Mouse (Mus musculus) embryonic facial prominence, embryonic 11.5 days (tissue): Measurements from ENCODE around the gene Nipal4. TPM values are rescaled to one million over a fixed set of nuclear protein-coding genes. Genes with fewer than 3 reads are reported as not detected.
A peak's percentile ranks its signal among the peaks of the same experiment; 100 is the strongest.

Source experiments
- ATAC-seq: fragments of 200-750 bp; cut with Nextera tagmentation; replicated peaks from 2 replicates; pipeline ENCODE4 v1.8.0; 2017; ENCODE audit warnings: low read depth; ENCODE audit not compliant: insufficient number of reproducible peaks, low FRiP score, low TSS enrichment
- DNase-seq: peaks from one replicate; pipeline ENCODE4 v3.0.0-alpha.2; 2015; ENCODE audit warnings: low spot score
- H3K27ac ChIP-seq: fragments of 300-500 bp; sonication (generic); replicated peaks from 2 replicates; pipeline ENCODE4 v1.5.1; 2014; ENCODE audit warnings: mild to moderate bottlenecking, low read depth, low read length, control low read depth
- H3K27me3 ChIP-seq: fragments of 300-500 bp; sonication (generic); 2 replicates; pipeline ENCODE4 v1.6.1; 2014; ENCODE audit warnings: mild to moderate bottlenecking, low read length, moderate library complexity, mixed read lengths; ENCODE audit not compliant: control insufficient read depth, insufficient read depth
- H3K36me3 ChIP-seq: fragments of 300-500 bp; sonication (generic); replicated peaks from 2 replicates; pipeline ENCODE4 v1.6.1; 2014; ENCODE audit warnings: low read depth, mild to moderate bottlenecking, low read length, moderate library complexity, mixed read lengths; ENCODE audit not compliant: control insufficient read depth, insufficient read depth
- H3K4me1 ChIP-seq: fragments of 300-500 bp; sonication (generic); 2 replicates; pipeline ENCODE4 v1.6.1; 2014; ENCODE audit warnings: low read length, mixed read lengths; ENCODE audit not compliant: control insufficient read depth, insufficient read depth
- H3K4me2 ChIP-seq: fragments of 300-500 bp; sonication (generic); 2 replicates; pipeline ENCODE4 v1.6.1; 2014; ENCODE audit warnings: low read depth, mild to moderate bottlenecking, control low read depth, low read length, moderate library complexity
- H3K4me3 ChIP-seq: fragments of 300-500 bp; sonication (generic); 2 replicates; pipeline ENCODE4 v1.5.1; 2014; ENCODE audit warnings: low read depth, low read length, control low read depth
- H3K9ac ChIP-seq: fragments of 300-500 bp; sonication (generic); replicated peaks from 2 replicates; pipeline ENCODE4 v1.6.1; 2014; ENCODE audit warnings: mild to moderate bottlenecking, control low read depth, low read length
- H3K9me3 ChIP-seq: fragments of 300-500 bp; sonication (generic); replicated peaks from 2 replicates; pipeline ENCODE4 v1.6.1; 2016; ENCODE audit warnings: mild to moderate bottlenecking, low read length, inconsistent platforms, mixed read lengths; ENCODE audit not compliant: control insufficient read depth
- WGBS: fragments of 180-500 bp; shearing (Covaris S2); extraction: QIAGEN DNeasy Blood & Tissue Kit; methylation state at CpG from one replicate; pipeline ENCODE4 v1.1.7; 2014; 5-methylcytosine and 5-hydroxymethylcytosine counted together
- polyA plus RNA-seq: library from polyadenylated mRNA; unstranded; fragments of >200 nt; fragmentation: Nextera tagmentation; extraction: Ambion mirVana; gene quantifications from 2 replicates; pipeline ENCODE4 v1.2.1, GENCODE M21; 2014

The Nipal4 gene
- polyA plus RNA-seq, result 0.36 and 0.86 TPM in 2 replicates

DNA sequence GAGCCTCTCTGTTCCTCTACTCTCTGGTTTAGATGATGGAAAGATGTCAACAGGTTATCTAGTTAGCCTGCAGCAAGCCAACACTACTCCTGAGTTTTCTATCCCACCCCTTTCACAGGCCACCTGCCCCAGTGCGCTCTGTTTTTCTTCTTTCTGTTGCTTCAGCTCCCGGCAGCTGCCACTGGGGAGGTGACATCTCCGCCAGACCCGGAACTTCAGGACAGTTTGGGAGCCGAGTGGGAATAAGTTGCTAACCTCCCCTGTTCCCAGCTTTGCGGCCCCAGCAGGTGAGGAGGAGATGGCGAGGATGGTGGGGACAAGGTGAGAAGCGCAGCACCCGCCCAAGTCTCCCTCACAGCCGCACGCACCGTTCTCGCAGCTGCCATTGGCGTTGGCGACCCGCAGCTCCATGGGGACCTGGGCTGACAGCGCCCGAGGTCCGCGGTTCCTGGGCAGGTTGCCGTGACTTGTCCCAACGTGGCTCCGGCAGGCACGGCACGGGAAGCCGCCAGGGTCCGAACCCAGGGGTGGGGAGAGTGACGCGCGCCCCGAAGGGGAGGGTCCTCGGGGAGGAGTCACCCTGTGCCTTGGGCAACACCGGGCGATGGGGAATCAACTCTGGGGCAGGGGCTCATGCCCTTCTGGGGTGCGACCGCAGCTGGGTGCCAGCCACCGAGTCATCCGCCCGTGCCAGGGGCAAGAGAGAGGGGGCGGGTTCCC, at the start of gene Nipal4:
Gene Nipal4 (minus strand): TSS at position 643 of the 720 bp plus-strand sequence.
- peak within 1 kb of the TSS; percentile 46 for H3K4me3 ChIP-seq
- ATAC-seq, result 0 out of 2 replicates have a peak, but pooled peaks have one; percentile 39
- 3% methylated on average over 40 of the region's 40 CpGs for WGBS

DNA sequence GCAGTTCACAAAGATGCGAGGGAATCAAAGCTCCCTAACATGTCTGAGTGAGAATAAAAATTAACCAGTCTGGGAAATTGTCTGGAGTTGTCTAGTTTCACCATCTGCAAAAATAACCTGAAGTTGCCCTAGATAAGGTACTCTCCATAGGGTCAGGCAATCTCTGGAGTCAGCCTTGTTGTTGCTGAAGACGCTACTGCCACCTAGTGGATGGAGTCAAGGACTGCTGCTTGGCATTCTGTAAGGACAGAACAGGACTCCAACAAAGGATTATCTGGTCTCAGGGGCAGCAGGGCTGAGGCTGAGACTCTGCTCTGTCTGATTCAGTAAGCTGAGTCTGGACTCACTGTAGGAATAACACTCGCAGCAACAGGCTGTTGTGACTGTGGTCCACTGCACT, 49.0 kb upstream of the Nipal4 start:
- H3K4me2 ChIP-seq, result no peak overlapping the region
- H3K9me3 ChIP-seq, result no peaks in the 10 kb centered on the region
- ATAC-seq (peak; percentile 49; the same call in 1 of the 2 replicates), DNase-seq (peak; percentile 95)
- H3K27ac ChIP-seq, result no peak overlapping the region
- no peaks in the 10 kb centered on the region for H3K27me3 ChIP-seq
- no peak overlapping the region for H3K4me3 ChIP-seq
- H3K36me3 ChIP-seq, result no peaks in the 10 kb centered on the region
- 22% methylated on average over 3 of the region's 3 CpGs for WGBS
- H3K4me1 ChIP-seq, result no peaks in the 10 kb centered on the region; the same call in 1 of the 2 replicates
- H3K9ac ChIP-seq, result no peak overlapping the region

More for the DNA sequence above, at the start of gene Nipal4:
- Histone ChIP-seq H3K36me3 (no peaks in the 10 kb centered on the region), H3K27me3 (peaks cover 2% of the 10 kb centered on the region; the same call in 1 of the 2 replicates), H3K9ac (peak within 1 kb of the TSS; percentile 49), H3K9me3 (no peaks in the 10 kb centered on the region), H3K27ac (no peak within 1 kb of the TSS), H3K4me2 (peak within 1 kb of the TSS; percentile 91), H3K4me1 (no peaks in the 10 kb centered on the region)
- peak; percentile 24 for DNase-seq

DNA sequence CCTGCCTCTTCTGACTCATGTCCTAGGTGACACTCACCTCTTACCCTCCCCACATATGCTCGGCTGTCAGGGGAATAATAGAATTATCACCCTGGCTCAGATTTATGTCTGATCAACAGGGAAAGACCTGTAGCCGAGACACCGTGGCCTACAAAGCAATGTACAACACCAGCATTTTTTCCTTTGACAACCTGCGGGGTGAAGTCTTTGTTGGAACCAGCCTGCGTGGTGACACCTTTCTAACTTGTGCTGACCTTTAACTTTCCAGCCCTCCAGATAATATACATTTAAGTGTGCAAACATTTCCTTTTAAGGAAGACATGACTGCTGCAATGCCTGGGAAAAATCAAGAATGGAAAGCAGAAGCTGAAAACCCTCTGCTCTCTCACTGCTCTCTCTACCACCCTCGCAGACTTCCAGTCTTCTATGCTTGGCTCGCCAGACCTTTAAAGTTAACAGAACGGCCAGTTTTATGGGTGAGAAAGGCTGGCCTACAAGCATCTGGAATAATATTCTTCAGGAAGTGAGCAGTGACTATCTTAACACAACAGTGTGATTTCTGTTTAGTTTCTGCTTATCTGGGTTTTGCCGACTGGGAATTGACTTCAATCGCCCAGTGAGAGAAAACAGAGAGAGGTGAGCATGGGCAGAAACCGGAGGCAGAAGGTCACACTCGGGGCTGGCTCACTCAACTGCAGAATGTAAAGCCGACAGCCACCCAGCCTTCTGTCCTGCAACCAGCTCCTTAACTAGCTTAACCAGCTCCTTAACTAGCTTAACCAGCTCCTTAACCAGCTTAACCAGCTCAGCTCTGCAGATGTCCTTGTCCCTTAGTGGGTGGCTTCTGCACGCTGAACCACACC, 48.3 kb upstream of the Nipal4 start:
- H3K4me1 ChIP-seq, result no peaks in the 10 kb centered on the region; the same call in 1 of the 2 replicates
- H3K9ac ChIP-seq, result no peak overlapping the region
- H3K4me3 ChIP-seq, result no peak overlapping the region
- H3K27me3 ChIP-seq, result no peaks in the 10 kb centered on the region
- H3K9me3 ChIP-seq, result no peaks in the 10 kb centered on the region
- peak overlapping the region; percentile 30; the same call in 1 of the 2 replicates for H3K27ac ChIP-seq
- 60% methylated on average over 14 of the region's 14 CpGs for WGBS
- no peak for DNase-seq
- no peaks in the 10 kb centered on the region for H3K36me3 ChIP-seq
- ATAC-seq, result no peak
- H3K4me2 ChIP-seq, result no peak overlapping the region

DNA sequence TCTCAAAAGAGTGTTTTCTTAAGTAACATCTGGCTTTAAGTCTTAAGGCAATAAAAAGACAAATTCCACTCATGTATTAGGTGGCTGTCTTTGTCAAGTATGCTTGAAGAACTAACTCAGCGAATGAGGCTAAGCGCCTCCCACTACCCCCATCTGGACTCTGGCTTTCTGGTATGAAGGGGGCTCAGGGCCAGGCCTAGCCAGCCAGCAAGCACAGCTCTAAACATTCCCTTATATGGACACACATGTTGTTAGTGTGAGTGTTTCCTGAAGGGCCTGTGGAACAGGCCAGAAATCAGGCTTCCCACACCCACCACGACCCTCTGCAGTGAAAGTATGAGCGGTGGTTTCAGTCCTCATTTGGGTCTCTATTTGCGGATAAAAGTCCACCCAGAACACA, 47.5 kb upstream of the Nipal4 start:
- no peaks in the 10 kb centered on the region for H3K36me3 ChIP-seq
- H3K9me3 ChIP-seq, result no peaks in the 10 kb centered on the region
- H3K4me3 ChIP-seq, result no peak overlapping the region
- 0 out of 2 replicates have a peak overlapping the region, but pooled peaks have one; percentile 4 for H3K9ac ChIP-seq
- peak overlapping the region; percentile 30; the same call in 1 of the 2 replicates for H3K27ac ChIP-seq
- H3K4me1 ChIP-seq, result no peaks in the 10 kb centered on the region; the same call in 1 of the 2 replicates
- H3K27me3 ChIP-seq, result no peaks in the 10 kb centered on the region
- DNase-seq (peak; percentile 69), ATAC-seq (no peak)
- 56% methylated on average over 5 of the region's 5 CpGs for WGBS
- H3K4me2 ChIP-seq, result no peak overlapping the region

DNA sequence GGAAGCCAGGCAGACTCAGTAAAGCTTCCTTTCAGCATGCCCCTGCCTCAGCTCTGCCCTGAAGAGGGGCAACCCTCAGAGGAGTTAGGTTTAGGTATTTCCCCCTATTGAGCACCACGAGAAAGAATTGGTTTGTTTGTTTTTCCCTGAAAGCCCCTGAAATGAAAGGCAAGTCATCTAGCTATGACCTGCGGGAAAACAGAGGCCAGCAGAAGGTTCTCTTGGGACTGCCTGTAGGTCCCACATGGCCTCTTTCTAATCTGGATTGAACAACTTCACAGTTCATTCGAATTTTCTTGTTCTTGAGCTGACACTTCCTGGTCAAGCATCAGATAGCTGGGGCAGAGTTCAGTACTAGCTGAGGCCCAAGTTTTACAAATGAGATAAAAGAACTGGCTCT, 45.5 kb upstream of the Nipal4 start:
- Histone ChIP-seq H3K9ac (no peak overlapping the region), H3K4me2 (no peak overlapping the region), H3K36me3 (no peaks in the 10 kb centered on the region), H3K9me3 (no peaks in the 10 kb centered on the region), H3K4me3 (no peak overlapping the region), H3K27ac (no peak overlapping the region), H3K4me1 (no peaks in the 10 kb centered on the region; the same call in 1 of the 2 replicates), H3K27me3 (no peaks in the 10 kb centered on the region)
- 10% methylated on average over 3 of the region's 3 CpGs for WGBS
- ATAC-seq, result no peak
- DNase-seq, result no peak

DNA sequence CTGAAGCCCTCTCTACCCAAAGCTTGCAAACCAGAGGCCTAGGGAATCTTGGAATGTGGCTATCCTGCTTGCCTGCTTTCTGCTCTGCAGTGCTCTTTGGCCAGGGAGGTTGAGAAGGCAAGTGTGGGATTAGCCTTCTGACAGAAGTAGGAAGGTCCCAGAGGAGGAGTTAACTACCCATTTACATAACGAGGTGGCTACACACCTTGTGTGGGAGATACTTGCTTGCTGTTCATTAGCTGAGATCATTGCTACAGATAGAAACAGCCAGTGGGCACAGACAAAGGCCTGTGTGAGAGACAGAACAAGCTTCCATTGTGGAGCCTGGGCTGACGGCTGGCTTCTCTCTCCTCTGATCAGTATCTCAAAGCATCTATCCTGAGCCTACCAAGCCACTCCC, 43.6 kb upstream of the Nipal4 start:
- H3K27ac ChIP-seq, result no peak overlapping the region
- WGBS, result 32% methylated on average over 2 of the region's 2 CpGs
- no peaks in the 10 kb centered on the region for H3K36me3 ChIP-seq
- no peaks in the 10 kb centered on the region for H3K9me3 ChIP-seq
- H3K4me1 ChIP-seq, result no peaks in the 10 kb centered on the region
- no peaks in the 10 kb centered on the region for H3K27me3 ChIP-seq
- H3K4me3 ChIP-seq, result no peak overlapping the region
- ATAC-seq (no peak), DNase-seq (no peak)
- no peak overlapping the region for H3K4me2 ChIP-seq
- H3K9ac ChIP-seq, result no peak overlapping the region

DNA sequence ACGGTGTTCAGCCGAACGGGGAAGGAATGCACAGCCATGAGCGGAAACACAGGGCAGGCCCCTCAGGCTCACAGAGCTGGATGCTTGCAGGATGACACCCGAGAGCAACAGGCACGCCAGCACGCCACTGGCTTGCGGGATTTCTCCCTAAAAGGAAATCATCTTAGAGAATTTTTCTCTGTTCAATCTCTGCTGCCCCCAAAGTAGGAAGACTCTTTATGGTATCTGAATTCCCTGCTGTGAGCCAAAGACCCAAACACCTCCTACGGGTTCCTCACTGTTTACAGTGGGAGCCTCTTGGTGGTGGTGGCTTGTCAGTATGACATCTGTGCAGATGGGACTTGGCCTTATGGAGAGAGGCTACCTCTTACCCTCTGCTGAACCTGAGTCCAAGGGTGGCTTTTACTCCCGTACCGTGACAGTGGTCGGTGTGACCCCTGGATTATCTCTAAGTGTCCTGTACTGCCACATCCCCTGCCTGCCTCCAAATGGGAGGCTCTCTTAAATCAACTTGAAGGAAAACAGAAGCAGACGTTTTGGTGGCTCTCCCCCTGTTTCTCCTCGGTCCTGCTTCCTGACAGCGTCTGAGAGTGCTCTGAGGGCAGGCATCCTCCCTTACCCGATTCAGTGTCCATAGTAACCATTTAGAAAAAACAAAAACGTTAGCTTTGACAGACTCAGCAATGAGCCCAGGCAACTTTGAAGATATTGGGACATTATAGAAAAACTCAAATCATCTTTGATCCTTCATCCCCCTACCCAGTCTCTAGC, 39.5 kb upstream of the Nipal4 start:
- WGBS, result 51% methylated on average over 17 of the region's 17 CpGs
- Histone ChIP-seq H3K9ac (no peak overlapping the region), H3K4me3 (no peak overlapping the region), H3K27me3 (no peaks in the 10 kb centered on the region), H3K9me3 (no peaks in the 10 kb centered on the region), H3K27ac (no peak overlapping the region), H3K36me3 (no peaks in the 10 kb centered on the region), H3K4me2 (no peak overlapping the region), H3K4me1 (no peaks in the 10 kb centered on the region; the same call in 1 of the 2 replicates)
- no peak for ATAC-seq
- DNase-seq, result no peak
